Mouse (Mus musculus): ENCODE measurements around the gene Olfr1089. TPM values are rescaled to one million over a fixed set of nuclear protein-coding genes. Genes with fewer than 3 reads are reported as not detected.

Gene Olfr1089
- polyA plus RNA-seq (2015; fragmentation: Nextera tagmentation; extraction: Ambion mirVana): not detected in 2 replicates

DNA sequence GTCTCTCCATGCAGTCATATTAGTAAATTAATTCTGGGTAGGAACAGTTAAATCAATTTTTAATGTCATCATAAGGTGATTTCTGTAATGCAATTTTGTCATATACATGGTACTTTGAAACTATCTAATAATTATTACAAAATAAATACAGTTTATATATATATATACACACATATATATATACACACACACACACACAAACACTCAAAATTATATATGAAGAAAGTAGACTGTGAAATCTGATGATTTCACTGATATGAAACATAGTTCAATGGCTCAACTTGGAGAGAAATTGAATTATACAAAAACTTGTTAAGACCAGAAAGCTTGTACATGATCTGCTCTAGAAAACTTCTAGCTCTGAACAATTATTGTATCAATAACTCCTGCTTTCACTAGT is at the start of gene Olfr1089:
Gene Olfr1089 (minus strand): TSS at position 101 of the 400 bp plus-strand sequence.
- Histone ChIP-seq H3K36me3 (ENCODE audit: control insufficient read depth, insufficient read depth) (no peaks in the 10 kb centered on the region), H3K4me1 (ENCODE audit: control insufficient read depth, insufficient read depth, low read length) (no peaks in the 10 kb centered on the region), H3K27me3 (ENCODE audit: control insufficient read depth, insufficient read depth, low read length) (no peaks in the 10 kb centered on the region), H3K9ac (ENCODE audit: low read length) (no peak within 1 kb of the TSS), H3K4me2 (ENCODE audit: low read depth, low read length) (no peak within 1 kb of the TSS), H3K9me3 (replicated peaks; ENCODE audit: control insufficient read depth, low read length) (no peaks in the 10 kb centered on the region), H3K4me3 (ENCODE audit: low read length) (no peak within 1 kb of the TSS), H3K27ac (ENCODE audit: low read length) (no peak within 1 kb of the TSS)
- ATAC-seq (replicated peaks; ENCODE audit: extremely low read depth, insufficient read depth, low FRiP score): no peak

DNA sequence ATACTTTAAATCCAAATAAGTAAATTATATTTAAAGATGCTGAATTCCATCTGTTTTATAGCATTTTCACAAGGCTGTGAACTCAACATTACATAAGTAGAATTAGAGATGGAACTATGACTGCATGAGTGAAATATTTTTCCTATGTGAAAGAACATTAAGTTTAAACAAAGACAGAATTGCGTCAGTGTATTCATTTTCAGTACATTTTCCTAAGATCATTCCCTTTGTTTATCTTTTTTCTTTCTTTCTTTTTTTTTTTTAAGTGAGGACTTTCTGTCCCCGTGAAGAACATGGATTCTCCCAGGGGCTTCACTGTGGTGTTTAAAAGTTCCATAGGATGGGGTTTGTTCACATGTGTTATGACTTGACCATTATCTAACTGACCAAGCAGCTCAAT is 48.7 kb upstream of the Olfr1089 start, which contains the start of gene Olfr1093:
Gene Olfr1093 (plus strand): TSS at position 301 of the 400 bp plus-strand sequence.
- ATAC-seq (replicated peaks; ENCODE audit: extremely low read depth, insufficient read depth, low FRiP score): no peak
- no peaks in the 10 kb centered on the region for H3K27me3 ChIP-seq (ENCODE audit: control insufficient read depth, insufficient read depth, low read length)
- no peak within 1 kb of the TSS for H3K4me2 ChIP-seq (ENCODE audit: low read depth, low read length)
- no peaks in the 10 kb centered on the region for H3K36me3 ChIP-seq (ENCODE audit: control insufficient read depth, insufficient read depth)
- no peaks in the 10 kb centered on the region for H3K9me3 ChIP-seq (replicated peaks; ENCODE audit: control insufficient read depth, low read length)
- no peaks in the 10 kb centered on the region for H3K4me1 ChIP-seq (ENCODE audit: control insufficient read depth, insufficient read depth, low read length)
- WGBS: 70% methylated on average over 2 of the region's 2 CpGs
- H3K4me3 ChIP-seq (ENCODE audit: low read length): no peak within 1 kb of the TSS
- no peak within 1 kb of the TSS for H3K27ac ChIP-seq (ENCODE audit: low read length)
- H3K9ac ChIP-seq (ENCODE audit: low read length): no peak within 1 kb of the TSS

DNA sequence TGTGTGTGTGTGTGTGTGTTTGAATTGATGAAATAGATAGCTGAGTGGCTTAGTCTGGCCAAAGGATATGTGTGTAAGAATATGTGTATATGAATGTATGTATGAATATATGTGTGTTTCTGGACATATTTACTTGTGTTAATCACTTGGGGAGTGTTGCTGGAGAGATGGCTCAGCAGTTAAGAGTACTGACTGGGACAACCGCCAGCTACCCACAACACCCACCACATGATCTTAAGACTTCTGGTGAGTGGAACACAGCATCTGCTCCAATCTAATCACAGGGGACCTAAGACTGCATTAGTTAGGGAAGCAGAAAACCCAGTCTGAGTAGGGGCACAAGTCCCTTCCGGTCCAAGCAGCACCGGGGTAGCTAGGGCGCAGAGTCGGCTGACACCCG is 27.5 kb upstream of the Olfr1089 start:
- Histone ChIP-seq H3K27ac (ENCODE audit: low read length) (no peak overlapping the region), H3K4me3 (ENCODE audit: low read length) (no peak overlapping the region), H3K9ac (ENCODE audit: low read length) (no peak overlapping the region), H3K36me3 (ENCODE audit: control insufficient read depth, insufficient read depth) (no peaks in the 10 kb centered on the region), H3K4me2 (ENCODE audit: low read depth, low read length) (no peak overlapping the region), H3K27me3 (ENCODE audit: control insufficient read depth, insufficient read depth, low read length) (no peaks in the 10 kb centered on the region), H3K9me3 (replicated peaks; ENCODE audit: control insufficient read depth, low read length) (no peaks in the 10 kb centered on the region), H3K4me1 (ENCODE audit: control insufficient read depth, insufficient read depth, low read length) (no peaks in the 10 kb centered on the region)
- WGBS: 93% methylated on average over 6 of the region's 6 CpGs
- no peak for ATAC-seq (replicated peaks; ENCODE audit: extremely low read depth, insufficient read depth, low FRiP score)

DNA sequence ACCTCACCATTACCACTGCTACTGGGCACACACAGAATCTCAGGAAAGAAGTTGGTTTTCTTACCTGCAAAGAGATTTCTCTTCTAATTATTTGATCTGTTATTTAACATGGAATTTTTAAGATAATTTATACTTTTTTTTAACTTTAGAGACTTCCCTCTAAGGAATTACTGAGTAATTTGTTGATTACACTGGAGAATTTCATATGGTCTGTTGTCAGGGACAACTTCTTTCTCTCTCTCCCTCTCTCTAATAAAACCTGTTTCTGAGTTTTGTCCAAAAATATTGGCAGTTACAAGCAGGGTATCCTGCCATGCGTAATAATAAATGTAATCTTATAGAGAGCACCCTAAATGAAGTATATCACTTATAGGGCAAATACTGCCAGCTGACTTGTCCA is 25.4 kb upstream of the Olfr1089 start, which contains the start of gene Olfr1090:
Gene Olfr1090 (minus strand): TSS at position 101 of the 400 bp plus-strand sequence.
- H3K9me3 ChIP-seq (replicated peaks; ENCODE audit: control insufficient read depth, low read length): no peaks in the 10 kb centered on the region
- H3K4me3 ChIP-seq (ENCODE audit: low read length): no peak within 1 kb of the TSS
- no peak for ATAC-seq (replicated peaks; ENCODE audit: extremely low read depth, insufficient read depth, low FRiP score)
- no peak within 1 kb of the TSS for H3K9ac ChIP-seq (ENCODE audit: low read length)
- no peaks in the 10 kb centered on the region for H3K4me1 ChIP-seq (ENCODE audit: control insufficient read depth, insufficient read depth, low read length)
- no peaks in the 10 kb centered on the region for H3K36me3 ChIP-seq (ENCODE audit: control insufficient read depth, insufficient read depth)
- no peak within 1 kb of the TSS for H3K27ac ChIP-seq (ENCODE audit: low read length)
- no peaks in the 10 kb centered on the region for H3K27me3 ChIP-seq (ENCODE audit: control insufficient read depth, insufficient read depth, low read length)
- WGBS: 79% methylated on average over 1 of the region's 1 CpGs
- H3K4me2 ChIP-seq (ENCODE audit: low read depth, low read length): no peak within 1 kb of the TSS

DNA sequence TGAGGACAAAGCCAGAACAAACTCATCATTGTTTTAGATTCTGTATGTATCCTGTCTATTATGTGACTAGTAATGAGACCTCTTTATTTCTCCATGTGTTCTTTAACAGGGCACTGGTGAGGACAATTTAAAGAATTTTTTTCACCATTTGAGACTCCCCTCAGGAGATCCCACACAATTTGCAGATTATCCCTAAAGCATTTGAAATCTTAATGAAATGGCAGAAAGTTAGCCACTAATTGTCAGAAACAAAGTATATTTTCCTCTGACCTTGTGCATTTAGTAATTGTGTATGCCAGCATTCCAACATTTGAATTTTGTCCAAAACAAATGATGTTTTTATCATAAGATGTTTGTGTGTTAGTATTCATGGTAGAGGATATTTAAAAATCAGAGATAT is 35.2 kb downstream of the Olfr1089 start, which contains the start of gene Olfr1087:
Gene Olfr1087 (minus strand): TSS at position 101 of the 400 bp plus-strand sequence.
- no peak for ATAC-seq (replicated peaks; ENCODE audit: extremely low read depth, insufficient read depth, low FRiP score)
- H3K9ac ChIP-seq (ENCODE audit: low read length): no peak within 1 kb of the TSS
- no peaks in the 10 kb centered on the region for H3K9me3 ChIP-seq (replicated peaks; ENCODE audit: control insufficient read depth, low read length)
- H3K4me1 ChIP-seq (ENCODE audit: control insufficient read depth, insufficient read depth, low read length): no peaks in the 10 kb centered on the region
- H3K27ac ChIP-seq (ENCODE audit: low read length): no peak within 1 kb of the TSS
- H3K36me3 ChIP-seq (ENCODE audit: control insufficient read depth, insufficient read depth): no peaks in the 10 kb centered on the region
- no peak within 1 kb of the TSS for H3K4me2 ChIP-seq (ENCODE audit: low read depth, low read length)
- H3K4me3 ChIP-seq (ENCODE audit: low read length): no peak within 1 kb of the TSS
- H3K27me3 ChIP-seq (ENCODE audit: control insufficient read depth, insufficient read depth, low read length): no peaks in the 10 kb centered on the region

Other genes starting within 250 kb of the Olfr1089 start
- not detected in 2 replicates for gene Olfr228, start 246.3 kb downstream of the Olfr1089 start, polyA plus RNA-seq (2015; fragmentation: Nextera tagmentation; extraction: Ambion mirVana)
- gene Olfr1076, start 225.2 kb downstream of the Olfr1089 start, polyA plus RNA-seq (2015; fragmentation: Nextera tagmentation; extraction: Ambion mirVana): not detected in 2 replicates
- gene Olfr1079, start 191.2 kb downstream of the Olfr1089 start, polyA plus RNA-seq (2015; fragmentation: Nextera tagmentation; extraction: Ambion mirVana): not detected in 2 replicates
- gene Olfr1080, start 175.5 kb downstream of the Olfr1089 start, polyA plus RNA-seq (2015; fragmentation: Nextera tagmentation; extraction: Ambion mirVana): not detected in 2 replicates
- gene Olfr1082, start 134.7 kb downstream of the Olfr1089 start, polyA plus RNA-seq (2015; fragmentation: Nextera tagmentation; extraction: Ambion mirVana): not detected in 2 replicates
- gene Olfr1084, start 94.0 kb downstream of the Olfr1089 start, polyA plus RNA-seq (2015; fragmentation: Nextera tagmentation; extraction: Ambion mirVana): not detected in 2 replicates
- gene Olfr1085, start 71.7 kb downstream of the Olfr1089 start, polyA plus RNA-seq (2015; fragmentation: Nextera tagmentation; extraction: Ambion mirVana): not detected in 2 replicates
- gene Olfr1086, start 53.6 kb downstream of the Olfr1089 start, polyA plus RNA-seq (2015; fragmentation: Nextera tagmentation; extraction: Ambion mirVana): not detected in 2 replicates
- gene Olfr1087, start 35.3 kb downstream of the Olfr1089 start, polyA plus RNA-seq (2015; fragmentation: Nextera tagmentation; extraction: Ambion mirVana): not detected in 2 replicates
- not detected in 2 replicates for gene Olfr1090, start 25.3 kb upstream of the Olfr1089 start, polyA plus RNA-seq (2015; fragmentation: Nextera tagmentation; extraction: Ambion mirVana)
- gene Olfr1093, start 48.8 kb upstream of the Olfr1089 start, polyA plus RNA-seq (2015; fragmentation: Nextera tagmentation; extraction: Ambion mirVana): not detected in 2 replicates
- not detected in 2 replicates for gene Olfr141, start 76.3 kb upstream of the Olfr1089 start, polyA plus RNA-seq (2015; fragmentation: Nextera tagmentation; extraction: Ambion mirVana)
- gene Olfr1094, start 91.0 kb upstream of the Olfr1089 start, polyA plus RNA-seq (2015; fragmentation: Nextera tagmentation; extraction: Ambion mirVana): not detected in 2 replicates
- gene Olfr1095, start 118.0 kb upstream of the Olfr1089 start, polyA plus RNA-seq (2015; fragmentation: Nextera tagmentation; extraction: Ambion mirVana): not detected in 2 replicates
- not detected in 2 replicates for gene Gm13723, start 141.1 kb upstream of the Olfr1089 start, polyA plus RNA-seq (2015; fragmentation: Nextera tagmentation; extraction: Ambion mirVana)
- gene Olfr1097, start 158.5 kb upstream of the Olfr1089 start, polyA plus RNA-seq (2015; fragmentation: Nextera tagmentation; extraction: Ambion mirVana): not detected in 2 replicates
- not detected in 2 replicates for gene Olfr1098, start 190.8 kb upstream of the Olfr1089 start, polyA plus RNA-seq (2015; fragmentation: Nextera tagmentation; extraction: Ambion mirVana)
- gene Olfr1099, start 227.0 kb upstream of the Olfr1089 start, polyA plus RNA-seq (2015; fragmentation: Nextera tagmentation; extraction: Ambion mirVana): not detected in 2 replicates
- not detected in 2 replicates for gene Olfr1100, start 246.3 kb upstream of the Olfr1089 start, polyA plus RNA-seq (2015; fragmentation: Nextera tagmentation; extraction: Ambion mirVana)

All from heart, embryonic 16.5 days (tissue).